Mouse (Mus musculus) 416B (cell line): ENCODE measurements around the gene Pak4.
"Not testable (repeated sequence)": the region's sequence is repeated elsewhere in the genome, so short reads cannot be mapped to it uniquely, and the experiment has no call there.

ENCODE experiments used
- DNase-seq: peaks from one replicate; pipeline ENCODE4 v3.0.0; 2011; ENCODE audit warnings: low read depth

Gene Pak4

DNA sequence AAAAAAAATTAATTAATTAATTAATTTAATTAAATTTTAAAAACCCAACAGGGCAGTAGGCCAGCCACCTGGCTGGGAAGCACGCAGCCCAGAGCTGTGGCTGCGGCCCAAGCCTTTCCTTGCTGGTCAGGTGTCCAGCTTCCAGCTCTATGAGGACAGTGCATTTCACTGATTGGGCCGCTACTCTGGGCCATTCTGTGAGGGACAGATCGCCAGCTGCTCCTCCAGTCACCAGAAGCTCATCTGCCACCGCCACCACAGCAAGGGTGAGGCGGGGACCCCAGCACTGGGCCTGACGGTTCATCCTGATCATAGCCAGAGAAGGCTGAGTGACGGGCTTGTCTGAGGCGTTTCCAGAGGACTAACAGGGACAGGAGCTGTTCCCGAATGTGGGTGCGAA is 36.0 kb downstream of the Pak4 start:
- DNase-seq, result no peak

DNA sequence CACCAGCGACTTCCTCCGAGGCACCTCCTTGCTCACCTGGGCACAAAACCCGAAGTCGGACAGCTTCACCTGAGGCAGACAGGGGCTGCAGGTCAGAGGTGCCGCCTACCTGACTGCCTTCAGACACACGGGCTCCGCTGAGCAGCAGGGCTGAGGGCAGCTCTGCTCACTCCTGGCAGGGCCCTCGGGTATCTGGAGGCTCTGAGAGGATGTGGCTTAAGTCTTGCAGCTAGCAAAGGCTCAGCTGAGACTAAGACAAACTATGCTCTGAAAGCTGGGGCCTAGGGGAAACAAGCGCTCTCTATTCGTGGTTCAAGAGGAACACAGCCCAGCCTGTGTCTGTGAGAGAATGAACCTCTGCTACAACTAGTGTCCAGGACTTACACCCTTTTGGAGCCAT is 37.1 kb downstream of the Pak4 start:
- DNase-seq, result no peak

DNA sequence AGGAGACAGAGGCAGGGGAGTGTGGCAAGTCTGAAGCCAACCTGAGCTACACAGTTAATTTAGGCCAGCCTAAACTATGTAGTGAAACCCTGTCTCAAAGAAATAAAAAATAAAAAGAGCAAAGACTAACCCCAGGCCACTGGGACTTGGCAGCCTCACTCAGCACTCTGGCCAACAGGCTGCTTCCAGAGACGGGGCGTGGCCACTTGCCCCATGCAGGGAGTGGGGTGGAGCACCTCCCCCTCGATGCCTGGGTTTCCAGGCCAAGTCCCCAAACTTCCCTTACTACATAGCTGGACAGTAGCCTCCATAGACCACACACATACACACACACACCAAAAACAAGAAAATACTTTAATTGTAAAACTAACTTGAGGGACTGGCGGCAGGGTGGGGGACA is 39.5 kb downstream of the Pak4 start:
- no peak for DNase-seq

DNA sequence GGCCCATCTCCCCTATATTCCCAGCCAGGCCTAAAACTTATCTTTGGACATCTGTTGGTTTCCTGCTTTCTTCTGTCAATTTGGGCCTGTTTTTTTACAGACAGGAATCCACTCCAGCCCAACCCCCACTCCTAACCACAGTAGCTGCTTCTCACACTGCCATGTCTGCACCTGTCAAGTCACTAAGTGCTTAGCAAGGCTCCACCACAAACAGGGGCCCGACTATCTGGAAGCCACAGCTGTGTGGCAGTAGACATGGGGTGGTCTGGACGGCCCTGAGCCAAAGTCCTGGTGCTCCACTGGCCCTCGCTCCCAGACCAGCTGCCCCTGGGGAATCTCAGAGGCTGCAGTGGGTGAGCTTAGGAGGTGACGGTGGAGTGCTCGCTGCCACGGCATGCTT is 40.3 kb downstream of the Pak4 start:
- peak; percentile 56 for DNase-seq

DNA sequence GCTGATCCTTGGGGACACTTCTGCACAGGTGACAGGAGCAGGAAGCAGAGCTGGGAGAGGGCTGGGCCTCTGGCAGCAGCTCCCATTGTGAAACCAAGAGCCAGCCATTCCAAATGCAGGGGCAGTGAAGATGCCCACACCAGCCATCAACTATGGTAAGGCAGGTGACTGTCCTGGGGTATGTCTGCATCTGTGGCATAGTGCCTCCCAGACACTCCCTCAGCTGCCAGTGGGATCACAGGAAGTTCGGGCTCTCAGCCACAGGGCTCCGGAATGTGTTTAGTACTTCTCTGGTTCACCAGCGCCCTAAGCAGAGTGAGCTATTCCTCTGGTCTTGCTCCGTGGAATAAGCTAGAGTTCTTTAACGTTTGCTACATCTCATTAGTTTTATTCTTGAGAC is 40.9 kb downstream of the Pak4 start:
- DNase-seq, result no peak

DNA sequence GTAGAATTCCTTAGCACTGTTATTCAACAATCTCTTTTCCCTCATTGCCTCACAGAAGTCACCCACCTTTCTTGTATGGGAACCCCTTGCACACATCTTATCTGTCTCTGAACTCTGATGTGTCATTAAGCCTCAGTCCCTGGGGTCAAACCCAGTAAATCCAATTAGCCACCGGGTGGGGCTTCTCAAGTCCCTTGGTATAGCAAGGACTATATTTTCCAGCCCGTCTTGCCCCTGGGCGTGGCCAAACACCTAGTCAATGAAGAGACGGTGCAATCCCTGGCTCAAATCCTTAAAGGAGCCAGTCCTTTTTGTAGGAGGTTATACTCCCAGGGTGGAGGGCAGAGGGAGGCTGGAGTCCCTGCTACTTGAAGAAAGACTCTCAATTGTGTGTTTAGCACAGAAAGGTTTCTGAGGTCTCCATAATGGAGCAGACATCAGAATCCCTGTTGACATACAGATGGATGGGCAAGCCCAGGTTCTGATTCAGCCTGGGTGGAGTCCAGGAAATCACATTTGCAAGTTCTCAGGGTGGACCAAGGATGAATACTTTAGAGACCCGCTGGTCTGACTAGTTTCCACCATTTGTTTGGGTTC is 41.9 kb downstream of the Pak4 start:
- DNase-seq, result no peak

DNA sequence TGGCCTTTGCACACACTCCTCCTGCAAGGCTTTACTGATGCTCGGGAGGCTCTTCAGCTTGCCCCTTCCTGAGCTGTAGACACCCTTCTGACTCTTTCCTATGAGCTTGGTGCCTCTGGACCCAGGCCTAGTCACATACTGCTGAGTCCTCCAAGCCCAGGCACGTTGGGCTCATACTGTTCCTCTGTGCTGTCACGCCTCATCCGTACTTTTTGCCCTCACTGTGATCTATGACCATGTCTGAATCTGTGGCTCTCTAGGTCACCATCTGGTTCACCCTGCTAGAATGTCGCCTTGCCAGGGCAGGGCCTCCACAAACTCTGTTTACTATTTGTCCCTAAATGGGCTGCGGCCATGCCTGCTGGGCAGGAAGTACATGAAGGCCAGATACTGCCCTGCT is 44.9 kb downstream of the Pak4 start:
- DNase-seq, result no peak

DNA sequence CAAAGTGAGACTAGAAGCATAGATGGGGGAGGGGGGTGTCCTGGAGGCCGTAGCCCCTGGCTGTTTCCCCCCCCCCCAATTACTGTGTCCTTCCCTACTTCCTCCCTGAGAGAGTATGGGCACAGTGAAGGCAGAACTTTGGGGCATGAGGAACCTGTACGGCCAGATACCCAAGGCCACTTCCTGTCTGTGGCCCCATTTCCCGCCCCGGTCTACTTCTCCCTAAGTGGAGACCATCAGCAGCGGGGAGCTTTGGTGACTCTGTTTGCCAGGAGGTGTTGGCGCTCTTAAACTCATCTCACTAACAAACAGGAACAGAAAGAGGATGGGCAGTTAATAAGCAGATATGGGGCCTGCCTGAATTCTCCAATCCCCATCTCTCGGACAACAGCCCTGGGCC is 50.4 kb downstream of the Pak4 start:
- DNase-seq, result peak; percentile 81

DNA sequence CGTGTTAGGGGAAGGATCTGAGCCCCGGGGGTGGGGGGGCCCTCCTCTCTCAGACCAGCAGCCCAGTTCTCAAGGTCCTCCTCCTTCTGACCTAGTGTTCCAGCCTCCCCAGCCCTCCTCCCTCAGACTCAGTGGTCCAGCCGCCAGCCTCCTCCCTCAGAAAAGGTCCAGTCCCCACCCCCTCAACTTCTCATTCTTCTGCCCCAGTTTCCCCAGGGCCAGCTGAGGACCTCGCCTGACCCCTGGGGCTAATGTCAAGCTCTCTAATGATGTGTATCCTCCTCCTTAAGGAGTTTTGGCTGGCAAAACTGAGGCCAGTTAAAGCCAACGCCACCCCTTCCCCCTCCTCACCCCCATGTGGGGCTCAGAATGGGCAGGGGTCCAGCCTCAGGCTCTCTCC is 50.8 kb downstream of the Pak4 start, which contains the start of gene Nccrp1:
TSS of gene Nccrp1 (minus strand) at position 101 of the 400 bp plus-strand sequence.
- DNase-seq, result no peak

DNA sequence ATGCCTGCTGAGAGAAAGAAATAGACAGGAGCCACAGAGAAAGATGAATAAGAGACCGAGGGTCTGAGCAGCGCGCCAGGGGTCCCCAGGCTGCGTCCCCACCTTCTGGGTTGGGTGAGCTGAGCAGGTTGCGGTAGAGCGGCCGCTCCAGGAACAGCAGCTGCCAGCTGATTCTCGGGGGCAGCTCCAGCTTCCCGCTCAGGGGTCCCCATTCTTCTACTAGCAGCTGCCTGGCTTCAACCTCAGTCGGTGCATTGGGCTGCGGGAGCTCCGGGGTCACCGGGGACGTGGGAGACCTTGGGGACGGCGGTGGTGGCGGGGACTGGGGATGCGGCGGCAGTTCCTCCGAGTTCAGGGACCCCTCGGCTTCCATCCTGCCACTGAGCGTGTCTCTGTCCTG is 51.3 kb downstream of the Pak4 start:
- no peak for DNase-seq

DNA sequence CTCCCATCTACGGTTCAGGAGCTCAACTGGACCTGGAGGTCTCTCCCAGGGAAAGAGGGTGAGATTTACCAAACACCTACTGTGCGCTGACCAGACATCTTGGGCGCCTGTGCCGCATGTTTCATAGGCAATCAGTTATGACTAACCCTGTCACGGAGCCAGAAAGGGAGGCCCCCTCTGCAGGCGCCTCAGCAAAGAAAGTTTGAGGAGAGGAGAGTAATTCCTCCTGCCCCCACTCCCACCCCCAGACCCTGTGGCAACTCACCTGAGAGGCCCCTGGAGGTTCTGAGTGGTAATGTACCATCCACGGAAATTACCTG is 52.1 kb downstream of the Pak4 start:
- no peak for DNase-seq

DNA sequence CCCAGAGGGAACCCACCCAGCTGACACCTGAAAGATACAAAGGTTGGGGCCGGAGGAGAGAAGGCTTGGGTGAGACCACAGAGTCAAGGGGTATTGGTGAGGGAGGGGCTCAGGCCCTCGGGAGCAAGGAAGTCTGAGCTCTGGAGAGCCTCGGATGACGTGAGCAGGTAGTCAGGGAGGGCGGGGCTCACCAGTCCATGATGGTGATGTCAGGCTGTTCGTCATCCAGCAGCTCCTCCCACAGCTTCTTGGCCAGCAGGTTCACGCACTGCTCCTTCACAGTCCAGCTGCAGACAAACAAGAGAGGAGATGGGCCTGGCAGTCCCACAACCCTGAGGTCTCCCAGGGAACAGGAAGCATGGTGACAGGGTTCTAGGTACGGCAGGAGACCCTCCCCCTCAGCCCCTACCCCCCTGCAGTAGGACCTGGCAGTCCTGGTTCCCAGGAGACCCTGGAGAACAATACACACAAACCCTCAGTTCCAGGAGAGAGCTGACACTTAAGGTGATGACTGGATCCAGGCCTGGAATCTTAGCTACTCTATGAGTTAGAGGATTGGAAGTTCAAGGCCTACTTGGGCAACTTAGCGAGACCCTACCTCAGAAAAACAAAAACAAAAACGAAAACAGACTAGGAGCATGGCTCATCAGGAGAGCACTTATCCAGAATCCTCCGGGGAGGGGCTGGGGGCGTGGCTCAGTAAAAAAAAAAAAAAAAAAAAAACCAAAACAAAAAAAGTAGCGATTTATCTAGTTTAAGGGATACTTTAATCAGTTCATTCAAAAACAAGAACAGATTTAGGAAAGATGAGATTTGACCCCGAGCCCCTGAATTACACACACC is 52.7 kb downstream of the Pak4 start:
- DNase-seq, result peak; percentile 43

DNA sequence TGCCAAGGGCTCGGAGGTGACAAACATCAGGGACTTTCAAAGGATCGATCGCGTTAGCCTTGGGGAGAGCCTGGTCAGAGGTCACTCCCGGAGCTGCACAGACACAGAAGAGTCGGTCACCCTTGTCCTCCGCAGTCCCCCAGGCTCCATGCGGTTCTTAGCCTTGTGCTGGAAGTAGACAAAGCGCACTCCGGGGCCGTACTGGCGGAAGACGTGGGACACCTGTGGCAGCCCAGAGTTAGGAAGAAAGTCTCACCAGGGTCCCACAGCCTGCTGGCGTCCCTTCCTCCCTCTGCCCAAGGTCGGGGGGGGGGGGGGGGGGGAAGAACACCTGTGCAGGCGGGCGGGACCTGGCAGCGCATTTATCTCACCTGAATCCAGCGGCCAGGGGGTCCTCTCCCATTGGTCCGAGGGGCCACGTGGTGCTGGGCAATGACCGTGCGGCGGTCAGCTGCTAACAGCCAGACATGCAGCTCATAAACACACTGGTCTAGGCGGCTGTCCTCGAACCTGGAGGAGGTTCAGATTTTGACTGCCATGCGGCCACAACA is 53.9 kb downstream of the Pak4 start:
- DNase-seq, result no peak

DNA sequence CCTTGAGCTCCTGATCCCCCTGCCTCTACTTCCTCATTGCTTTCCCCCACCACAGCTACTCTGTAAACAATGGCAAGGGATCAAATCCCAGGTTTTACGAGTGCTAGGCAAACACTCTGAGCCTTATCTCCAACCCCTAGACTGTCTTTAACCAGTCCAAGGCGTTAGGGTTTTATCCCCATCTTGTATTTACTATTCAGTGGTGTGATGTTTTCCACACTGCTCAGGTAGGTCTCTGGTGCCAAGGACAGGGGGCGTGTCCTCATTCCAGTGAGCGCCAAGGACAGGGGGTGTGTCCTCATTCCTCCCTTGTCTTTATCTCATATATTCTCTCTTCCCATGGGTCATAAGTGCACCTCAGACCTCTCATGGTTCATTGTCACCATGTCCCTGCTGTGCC is 57.5 kb downstream of the Pak4 start, which contains the start of gene Sycn:
TSS of gene Sycn (plus strand) at position 360 of the 400 bp plus-strand sequence.
- no peak for DNase-seq

DNA sequence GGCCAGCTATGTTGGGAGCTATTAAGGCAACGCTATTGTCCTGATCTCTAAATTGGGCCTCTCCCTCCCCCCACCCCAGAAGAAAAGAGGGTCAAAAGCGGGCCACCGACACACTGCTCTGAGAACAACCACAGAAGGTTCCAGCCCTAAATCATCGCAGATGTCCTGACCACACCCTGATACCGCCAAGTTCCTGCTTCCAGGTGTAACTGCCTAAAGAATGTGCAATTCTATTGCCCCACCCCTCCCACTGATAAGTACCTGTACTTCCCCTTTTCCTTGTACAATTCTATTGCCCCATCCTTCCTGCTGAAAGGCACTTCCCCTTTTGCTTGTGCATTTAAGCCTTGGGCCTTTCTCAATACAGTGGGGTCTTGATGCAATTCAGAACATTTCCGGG is 59.1 kb downstream of the Pak4 start:
- DNase-seq, result peak; percentile 32

DNA sequence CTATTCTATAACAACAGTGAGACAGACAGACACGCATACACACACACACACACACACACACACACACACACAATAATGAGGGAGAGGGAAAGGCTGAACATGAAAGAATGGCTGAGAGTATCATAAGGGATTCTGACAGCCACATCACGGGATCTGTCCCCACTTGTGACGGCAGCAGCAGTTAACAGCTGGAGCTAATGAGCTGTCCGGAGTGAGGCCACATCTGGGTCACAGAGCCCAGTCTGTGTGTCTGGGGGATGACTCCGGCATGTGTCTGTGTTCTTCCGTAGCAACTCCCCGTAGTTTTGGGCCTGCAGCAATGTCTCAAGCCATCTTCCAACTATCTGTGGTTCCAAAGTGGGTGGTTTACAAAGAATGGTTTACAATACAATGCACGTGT is 66.0 kb downstream of the Pak4 start:
- DNase-seq, result no peak

DNA sequence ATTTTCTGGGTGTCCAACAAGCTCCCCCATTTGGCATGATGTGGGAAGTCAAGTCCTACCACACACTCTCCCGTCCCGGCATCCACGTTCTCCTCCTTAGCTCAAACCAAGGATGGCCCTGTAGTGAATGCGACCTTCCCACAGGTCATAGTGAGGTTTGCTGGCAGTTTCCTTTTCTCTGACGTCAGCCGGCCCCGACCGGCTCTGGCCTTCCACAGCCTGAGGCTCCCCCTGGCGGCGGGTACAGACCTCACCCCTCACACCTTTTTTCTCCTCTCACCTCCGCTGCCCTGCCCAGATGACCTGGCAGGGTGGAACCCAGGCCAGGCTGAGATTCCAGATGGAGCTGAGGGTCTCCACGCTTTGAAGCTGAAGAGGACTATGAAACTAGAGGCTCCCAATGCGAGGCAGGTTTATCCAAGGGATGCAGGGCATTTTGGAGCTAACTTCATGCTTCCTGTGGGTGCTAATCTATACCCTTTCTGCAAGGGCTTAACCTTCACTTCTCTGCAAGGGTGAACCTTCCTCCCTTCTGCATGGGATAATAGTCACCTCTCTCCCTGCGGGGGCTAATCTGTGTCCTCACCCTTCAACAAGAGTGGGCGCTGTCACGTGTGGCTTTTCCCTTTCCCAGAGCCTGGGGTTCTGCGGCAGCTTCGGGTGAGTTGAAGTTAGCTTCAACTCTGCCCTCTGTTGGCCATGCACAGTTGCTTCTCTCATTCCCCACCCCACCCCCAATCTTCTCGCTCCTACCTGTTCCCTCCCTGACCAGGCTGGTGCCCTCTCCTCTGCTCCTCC is 69.9 kb downstream of the Pak4 start:
- peak; percentile 85 for DNase-seq

DNA sequence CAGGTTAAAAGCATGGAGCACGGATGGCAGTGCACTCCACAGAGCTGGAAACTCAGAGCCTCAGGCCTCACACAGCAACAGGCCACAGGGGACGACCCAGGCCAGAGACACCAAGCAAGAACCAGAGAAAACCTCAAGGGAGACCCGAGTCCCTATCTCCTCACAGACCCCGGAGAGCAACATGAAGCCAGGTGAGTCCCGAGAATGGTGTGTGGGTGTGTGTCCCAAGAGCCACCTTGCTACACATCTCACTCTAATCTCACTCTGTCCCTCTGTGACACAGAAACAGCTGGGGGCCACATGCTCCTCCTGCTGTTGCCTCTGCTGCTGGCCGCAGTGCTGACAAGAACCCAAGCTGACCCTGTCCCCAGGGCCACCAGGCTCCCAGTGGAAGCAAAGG is 75.4 kb downstream of the Pak4 start, which contains the start of gene Ifnl3:
TSS of gene Ifnl3 (plus strand) at position 301 of the 400 bp plus-strand sequence.
- DNase-seq, result not testable (repeated sequence)

DNA sequence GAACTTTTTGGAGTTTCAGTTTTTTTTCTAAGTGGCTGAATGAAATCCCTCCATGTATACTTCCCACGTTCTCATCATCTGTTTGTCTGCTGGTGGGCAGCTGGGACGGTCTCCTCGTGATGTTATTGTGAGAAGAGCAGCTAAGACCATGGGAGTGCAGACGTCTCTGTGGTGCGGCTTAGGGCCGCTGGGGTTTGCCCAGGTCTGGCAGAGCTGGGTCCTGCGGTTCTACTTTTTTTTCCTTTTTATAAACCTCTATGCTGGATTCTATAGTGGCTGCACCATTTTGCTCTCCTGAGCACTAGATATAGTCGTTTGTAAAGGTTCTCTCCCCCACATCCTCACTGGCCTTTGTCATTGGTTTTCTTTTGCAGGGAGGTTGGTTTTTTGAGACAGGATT is 86.5 kb downstream of the Pak4 start:
- no peak for DNase-seq

DNA sequence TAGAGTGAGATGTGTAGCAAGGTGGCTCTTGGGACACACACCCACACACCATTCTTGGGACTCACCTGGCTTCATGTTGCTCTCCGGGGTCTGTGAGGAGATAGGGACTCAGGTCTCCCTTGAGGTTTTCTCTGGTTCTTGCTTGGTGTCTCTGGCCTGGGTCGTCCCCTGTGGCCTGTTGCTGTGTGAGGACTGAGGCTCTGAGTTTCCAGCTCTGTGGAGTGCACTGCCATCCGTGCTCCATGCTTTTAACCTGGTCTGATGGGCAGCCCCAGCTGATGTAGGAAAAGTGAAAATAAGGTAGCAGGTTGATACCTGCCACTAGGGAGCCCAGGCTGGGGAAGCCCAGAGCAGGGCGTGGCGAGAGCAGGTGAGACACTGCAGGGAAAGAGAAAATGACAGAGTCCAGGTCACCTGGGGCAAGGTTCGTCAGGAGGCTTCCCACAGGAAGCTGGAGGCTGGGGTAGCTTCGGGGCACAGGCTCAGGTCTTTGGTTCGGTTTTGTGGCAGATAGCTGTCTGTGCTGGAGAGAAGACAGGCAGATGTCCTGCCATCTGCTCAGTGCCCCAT is 87.5 kb downstream of the Pak4 start, which contains the start of gene Ifnl2:
TSS of gene Ifnl2 (minus strand) at position 51 of the 570 bp plus-strand sequence.
- DNase-seq, result not testable (repeated sequence)

DNA sequence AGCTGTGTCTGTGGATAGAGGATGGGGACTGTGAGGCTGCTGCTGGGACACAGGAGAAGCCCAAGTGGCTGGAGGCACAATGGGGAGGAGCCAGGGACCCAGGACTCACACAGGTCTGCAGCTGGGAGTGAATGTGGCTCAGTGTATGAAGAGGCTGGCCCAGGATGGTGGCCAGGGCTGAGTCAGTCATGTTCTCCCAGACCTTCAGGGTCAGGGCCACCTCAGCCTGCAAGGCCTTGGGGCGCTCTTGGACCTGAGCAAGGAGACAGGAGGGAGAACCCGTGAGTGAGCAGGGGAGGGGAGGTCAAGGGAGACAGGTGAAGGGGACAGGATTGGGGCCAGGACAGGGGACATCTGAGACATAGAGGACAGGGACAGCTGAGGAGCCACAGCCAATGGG is 88.9 kb downstream of the Pak4 start:
- not testable (repeated sequence) for DNase-seq
